Mouse (Mus musculus) spleen, adult 2 months (tissue): ENCODE data around the gene Wars. TPM values are rescaled to one million over a fixed set of nuclear protein-coding genes. Genes with fewer than 3 reads are reported as not detected.

Experiments
- DNase-seq, 2 experiments: peaks; one replicate each; pipeline versions ENCODE4 v3.0.0 to v3.0.0-alpha.2; 2012 to 2021; ENCODE audit warnings: low spot score in 2 of 2, low read depth in 1 of 2
- H3K27ac ChIP-seq: fragments of 200-500 bp; 2 replicates; pipeline ENCODE4 v1.5.1; 2012; ENCODE audit warnings: low read length, inconsistent platforms; ENCODE audit not compliant: insufficient read depth
- H3K27me3 ChIP-seq: fragments of 200-500 bp; 2 replicates; pipeline ENCODE4 v1.6.1; 2012; ENCODE audit warnings: mild to moderate bottlenecking, moderate library complexity, low read length, inconsistent platforms; ENCODE audit not compliant: control insufficient read depth, insufficient read depth
- H3K36me3 ChIP-seq: fragments of 200-500 bp; 2 replicates; pipeline ENCODE4 v1.6.1; 2012; ENCODE audit warnings: mild to moderate bottlenecking, low read length, inconsistent platforms; ENCODE audit not compliant: control insufficient read depth, insufficient read depth
- H3K4me1 ChIP-seq: fragments of 200-500 bp; 2 replicates; pipeline ENCODE4 v1.6.1; 2011; ENCODE audit warnings: inconsistent platforms; ENCODE audit not compliant: control insufficient read depth, insufficient read depth, insufficient read length
- H3K4me3 ChIP-seq: fragments of 200-500 bp; 2 replicates; pipeline ENCODE4 v1.5.1; 2011; ENCODE audit warnings: mild to moderate bottlenecking, inconsistent platforms; ENCODE audit not compliant: insufficient read depth, insufficient read length; ENCODE audit errors: extremely low read depth
- CTCF ChIP-seq: fragments of 200-500 bp; IDR thresholded peaks from 2 replicates; pipeline ENCODE4 v1.5.1; 2011; ENCODE audit warnings: mild to moderate bottlenecking, inconsistent platforms; ENCODE audit not compliant: insufficient read depth, insufficient read length, insufficient replicate concordance; ENCODE audit errors: extremely low read depth
- POLR2A ChIP-seq: fragments of 200-500 bp; IDR thresholded peaks from 2 replicates; pipeline ENCODE4 v1.6.1; 2011; ENCODE audit warnings: low read depth, low read length, inconsistent platforms
- WGBS: fragments of 180-500 bp; shearing (Covaris S2); methylation state at CpG from one replicate; pipeline ENCODE4 v1.1.7; 2018; 5-methylcytosine and 5-hydroxymethylcytosine counted together
- polyA plus RNA-seq: library from polyadenylated mRNA; depleted of rRNA; stranded (reverse); fragments of >200 nt; gene quantifications from 2 replicates; pipeline ENCODE4 v1.2.3, GENCODE M21; 2012

Wars gene
- polyA plus RNA-seq, 1 experiment: 45.5 TPM

- DNase-seq: no peak
- Histone ChIP-seq H3K27ac (no peak overlapping the region), H3K27me3 (no peaks in the 10 kb centered on the region), H3K36me3 (no peaks in the 10 kb centered on the region), H3K4me1 (peaks cover 8% of the 10 kb centered on the region; the same call in 1 of the 2 replicates), H3K4me3 (no peak overlapping the region)
- WGBS: 62% methylated on average over 3 of the region's 3 CpGs
- TF ChIP-seq POLR2A (no peak), CTCF (no peak)
These were observed 2.0 kb upstream of the Wars start for GRCm38 (mm10) chr12:108896006-108896405.

GRCm38 (mm10) chr12:108894432-108894816 lies 450 bp upstream of the Wars start:
- H3K36me3 ChIP-seq: no peaks in the 10 kb centered on the region
- TF ChIP-seq CTCF (no peak), POLR2A (no peak)
- peak overlapping the region; percentile 51 for H3K27ac ChIP-seq
- 0% methylated on average over 7 of the region's 7 CpGs for WGBS
- H3K4me1 ChIP-seq: peaks cover 8% of the 10 kb centered on the region; the same call in 1 of the 2 replicates
- DNase-seq: no peak
- H3K4me3 ChIP-seq: peak overlapping the region; percentile 70
- H3K27me3 ChIP-seq: no peaks in the 10 kb centered on the region

- no peaks in the 10 kb centered on the region for H3K36me3 ChIP-seq
- DNase-seq: no peak
- peak within 1 kb of the TSS; percentile 70 for H3K4me3 ChIP-seq
- peaks cover 8% of the 10 kb centered on the region; the same call in 1 of the 2 replicates for H3K4me1 ChIP-seq
- WGBS: 15% methylated on average over 12 of the region's 12 CpGs
- TF ChIP-seq CTCF (no peak), POLR2A (no peak)
- no peaks in the 10 kb centered on the region for H3K27me3 ChIP-seq
- H3K27ac ChIP-seq: peak within 1 kb of the TSS; percentile 51
These were observed 822 bp downstream of the Wars start, which contains the start of gene Wdr25 for GRCm38 (mm10) chr12:108892989-108893714. Wdr25 (plus strand) TSS chr12:108893631.

- Histone ChIP-seq H3K4me3 (no peak overlapping the region), H3K27me3 (no peaks in the 10 kb centered on the region), H3K4me1 (peaks cover 7% of the 10 kb centered on the region; the same call in 1 of the 2 replicates), H3K36me3 (peaks cover 22% of the 10 kb centered on the region), H3K27ac (no peak overlapping the region)
- whole genome bisulfite sequencing: 69% methylated on average over 4 of the region's 4 CpGs
- TF ChIP-seq CTCF (no peak), POLR2A (no peak)
- DNase-seq: no peak
These were observed 5.3 kb downstream of the Wars start for GRCm38 (mm10) chr12:108888632-108889031.

- H3K4me3 ChIP-seq: no peak overlapping the region
- DNase-seq: no peak
- H3K4me1 ChIP-seq: no peaks in the 10 kb centered on the region
- H3K36me3 ChIP-seq: peaks cover 29% of the 10 kb centered on the region
- no peak for TF ChIP-seq POLR2A
- no peak for TF ChIP-seq CTCF
- no peaks in the 10 kb centered on the region for H3K27me3 ChIP-seq
- H3K27ac ChIP-seq: no peak overlapping the region
- 95% methylated on average over 4 of the region's 4 CpGs for WGBS
These were observed 6.9 kb downstream of the Wars start for GRCm38 (mm10) chr12:108887077-108887476.

- TF ChIP-seq CTCF (no peak), POLR2A (no peak)
- no peaks in the 10 kb centered on the region for H3K27me3 ChIP-seq
- WGBS: 91% methylated on average over 1 of the region's 1 CpGs
- no peak overlapping the region for H3K4me3 ChIP-seq
- no peaks in the 10 kb centered on the region for H3K4me1 ChIP-seq
- no peak overlapping the region for H3K27ac ChIP-seq
- peaks cover 37% of the 10 kb centered on the region for H3K36me3 ChIP-seq
- DNase-seq: no peak
These were observed 8.1 kb downstream of the Wars start for GRCm38 (mm10) chr12:108885906-108886305.

GRCm38 (mm10) chr12:108882776-108883175 lies 11.2 kb downstream of the Wars start:
- Histone ChIP-seq H3K36me3 (peaks cover 50% of the 10 kb centered on the region), H3K27me3 (no peaks in the 10 kb centered on the region), H3K4me1 (no peaks in the 10 kb centered on the region), H3K27ac (no peak overlapping the region), H3K4me3 (no peak overlapping the region)
- TF ChIP-seq CTCF: no peak
- TF ChIP-seq POLR2A: no peak
- WGBS: 92% methylated on average over 8 of the region's 8 CpGs
- DNase-seq: no peak
